25 mouse cellular contexts compared by ENCODE assay signal in the genomic region with DNA sequence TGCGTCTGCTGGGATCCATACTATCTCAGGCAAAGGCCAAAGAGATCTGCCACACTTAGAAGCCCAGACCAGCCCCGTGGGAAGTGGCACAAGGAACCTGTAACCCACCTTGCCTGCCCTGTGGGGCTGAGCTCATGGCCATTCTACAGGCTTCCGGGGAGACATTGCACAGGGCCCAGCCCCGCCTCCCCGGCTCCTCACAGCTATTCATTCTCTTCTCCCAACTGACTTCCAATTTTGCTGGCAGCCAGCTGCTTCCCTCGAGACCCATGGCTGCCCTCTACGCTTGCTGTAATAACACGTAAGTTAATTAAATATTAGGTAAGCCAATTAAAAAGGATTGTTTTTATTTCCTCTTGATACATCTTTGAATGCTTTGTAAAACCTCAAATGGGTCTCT. TPM values are rescaled to one million over a fixed set of nuclear protein-coding genes. Genes with fewer than 3 reads are reported as not detected.
A peak's percentile ranks its signal among the peaks of the same experiment; 100 is the strongest.
DNase-seq lines count a peak whose midpoint lies in the region; ATAC-seq and TF ChIP-seq lines count a peak whose summit lies in the region.
"Had no signal": no experiment of that assay in that cellular context is flagged by ENCODE, and none has a peak within 500 bp of the region (broad histone marks: within the 10 kb centered on the region; RNA-seq: fewer than 3 reads in every experiment).

No protein-coding gene starts in this region.

- peak; percentile 24 for DNase-seq in embryonic facial prominence, embryonic 14.5 days (ENCODE audit: low spot score)
- DNase-seq in embryonic facial prominence, embryonic 10.5 days (ENCODE audit: low spot score) = no peak
- no peak for DNase-seq in hindbrain, embryonic 14.5 days (ENCODE audit: low spot score)
- DNase-seq in hindbrain, postnatal 0 days (ENCODE audit: low spot score) = no peak
- DNase-seq in MN1 (ENCODE audit: low spot score) = peak; percentile 36
- no peak for DNase-seq in spleen, postnatal 36 days (ENCODE audit: low spot score in 2 of 2)
- DNase-seq: adrenal gland, postnatal 10 days; B cell, adult 2 months; cerebellum, adult 11 months; cerebellum, adult 8-10 months; cerebellum, postnatal 14 days; embryo, embryonic 11 days; gastrocnemius, postnatal 36 days; heart, adult 11 months; heart, postnatal 36 days had no signal

- peak; percentile 66; the same call in 1 of the 2 replicates for ATAC-seq in embryonic facial prominence, embryonic 14.5 days (ENCODE audit: low read depth)
- ATAC-seq in hindbrain, embryonic 14.5 days (ENCODE audit: low FRiP score) = peak; percentile 26; the same call in 1 of the 2 replicates
- ATAC-seq in hindbrain, postnatal 0 days = no peak
- peak; percentile 28; the same call in 1 of the 2 replicates for ATAC-seq in neural tube, embryonic 15.5 days (ENCODE audit: low FRiP score)
- ATAC-seq: CD4-positive, CD25-positive, alpha-beta regulatory T cell, adult 4 months; intestine, embryonic 16.5 days had no signal

- no peaks in the 10 kb centered on the region for H3K9me3 ChIP-seq in embryonic facial prominence, embryonic 14.5 days (ENCODE audit: control insufficient read depth, low read length)
- H3K9me3 ChIP-seq in embryonic facial prominence, embryonic 10.5 days = no peaks in the 10 kb centered on the region
- H3K9me3 ChIP-seq in hindbrain, embryonic 14.5 days (ENCODE audit: control insufficient read depth, low read length) = no peaks in the 10 kb centered on the region
- H3K9me3 ChIP-seq in hindbrain, postnatal 0 days (ENCODE audit: low read length) = no peaks in the 10 kb centered on the region
- no peaks in the 10 kb centered on the region for H3K9me3 ChIP-seq in neural tube, embryonic 15.5 days (replicated peaks)
- H3K9me3 ChIP-seq: embryonic facial prominence, embryonic 12.5 days; heart, embryonic 13.5 days; hindbrain, embryonic 12.5 days had no signal

- no peak overlapping the region for H3K4me2 ChIP-seq in embryonic facial prominence, embryonic 14.5 days (ENCODE audit: low read depth, low read length)
- H3K4me2 ChIP-seq in hindbrain, embryonic 14.5 days (replicated peaks) = no peak overlapping the region
- H3K4me2 ChIP-seq in hindbrain, postnatal 0 days (ENCODE audit: low read depth, low read length) = no peak overlapping the region
- H3K4me2 ChIP-seq in neural tube, embryonic 15.5 days = no peak overlapping the region
- H3K4me2 ChIP-seq: embryonic facial prominence, embryonic 12.5 days; heart, embryonic 13.5 days; hindbrain, embryonic 12.5 days had no signal

- no peak overlapping the region for H3K9ac ChIP-seq in embryonic facial prominence, embryonic 14.5 days (ENCODE audit: low read depth, low read length)
- H3K9ac ChIP-seq in hindbrain, embryonic 14.5 days = no peak overlapping the region
- H3K9ac ChIP-seq in hindbrain, postnatal 0 days (replicated peaks; ENCODE audit: low read length) = no peak overlapping the region
- no peak overlapping the region for H3K9ac ChIP-seq in neural tube, embryonic 15.5 days (replicated peaks)
- H3K9ac ChIP-seq: embryonic facial prominence, embryonic 12.5 days; heart, embryonic 13.5 days; hindbrain, embryonic 12.5 days had no signal

- H3K27ac ChIP-seq in embryonic facial prominence, embryonic 14.5 days (replicated peaks; ENCODE audit: low read depth, low read length) = no peak overlapping the region
- no peak overlapping the region for H3K27ac ChIP-seq in embryonic facial prominence, embryonic 10.5 days (replicated peaks)
- no peak overlapping the region for H3K27ac ChIP-seq in hindbrain, embryonic 14.5 days
- no peak overlapping the region for H3K27ac ChIP-seq in hindbrain, postnatal 0 days
- H3K27ac ChIP-seq in neural tube, embryonic 15.5 days (replicated peaks) = 0 out of 2 replicates have a peak overlapping the region, but pooled peaks have one; percentile 24
- H3K27ac ChIP-seq: embryonic facial prominence, embryonic 12.5 days; heart, embryonic 13.5 days; hindbrain, embryonic 12.5 days had no signal

- no peaks in the 10 kb centered on the region for H3K4me1 ChIP-seq in embryonic facial prominence, embryonic 14.5 days (ENCODE audit: control insufficient read depth, insufficient read depth, low read length)
- no peaks in the 10 kb centered on the region for H3K4me1 ChIP-seq in embryonic facial prominence, embryonic 10.5 days
- no peaks in the 10 kb centered on the region; the same call in 1 of the 2 replicates for H3K4me1 ChIP-seq in hindbrain, embryonic 14.5 days (replicated peaks; ENCODE audit: control insufficient read depth, insufficient read depth, low read length)
- no peaks in the 10 kb centered on the region for H3K4me1 ChIP-seq in hindbrain, postnatal 0 days (ENCODE audit: insufficient read depth, low read length)
- peaks cover 4% of the 10 kb centered on the region; the same call in 1 of the 2 replicates for H3K4me1 ChIP-seq in neural tube, embryonic 15.5 days
- H3K4me1 ChIP-seq: embryonic facial prominence, embryonic 12.5 days; heart, embryonic 13.5 days; hindbrain, embryonic 12.5 days had no signal

- no peak for TF ChIP-seq CTCF in hindbrain, postnatal 0 days (IDR thresholded peaks at IDR 0.05; ENCODE audit: low read depth)

- no peaks in the 10 kb centered on the region for H3K27me3 ChIP-seq in embryonic facial prominence, embryonic 14.5 days (replicated peaks; ENCODE audit: control insufficient read depth, insufficient read depth, low read length)
- H3K27me3 ChIP-seq in embryonic facial prominence, embryonic 10.5 days (replicated peaks; ENCODE audit: low read depth, poor library complexity, severe bottlenecking) = no peaks in the 10 kb centered on the region
- H3K27me3 ChIP-seq in hindbrain, embryonic 14.5 days (ENCODE audit: control insufficient read depth, insufficient read depth, low read length) = no peaks in the 10 kb centered on the region
- no peaks in the 10 kb centered on the region for H3K27me3 ChIP-seq in hindbrain, postnatal 0 days (ENCODE audit: insufficient read depth, low read length)
- no peaks in the 10 kb centered on the region for H3K27me3 ChIP-seq in neural tube, embryonic 15.5 days (replicated peaks)
- H3K27me3 ChIP-seq: embryonic facial prominence, embryonic 12.5 days had no signal

- no peaks in the 10 kb centered on the region for H3K36me3 ChIP-seq in embryonic facial prominence, embryonic 14.5 days (ENCODE audit: control insufficient read depth, insufficient read depth, low read length)
- no peaks in the 10 kb centered on the region for H3K36me3 ChIP-seq in embryonic facial prominence, embryonic 10.5 days (replicated peaks)
- H3K36me3 ChIP-seq in hindbrain, embryonic 14.5 days (replicated peaks; ENCODE audit: control insufficient read depth, insufficient read depth) = no peaks in the 10 kb centered on the region
- H3K36me3 ChIP-seq in hindbrain, postnatal 0 days (ENCODE audit: insufficient read depth, low read length) = no peaks in the 10 kb centered on the region
- no peaks in the 10 kb centered on the region for H3K36me3 ChIP-seq in neural tube, embryonic 15.5 days
- H3K36me3 ChIP-seq: embryonic facial prominence, embryonic 12.5 days; G1E; heart, embryonic 13.5 days; hindbrain, embryonic 12.5 days had no signal

- H3K4me3 ChIP-seq in embryonic facial prominence, embryonic 14.5 days (ENCODE audit: low read depth, low read length) = no peak overlapping the region
- no peak overlapping the region for H3K4me3 ChIP-seq in embryonic facial prominence, embryonic 10.5 days
- H3K4me3 ChIP-seq in hindbrain, embryonic 14.5 days (replicated peaks; ENCODE audit: low read length) = no peak overlapping the region
- H3K4me3 ChIP-seq in hindbrain, postnatal 0 days (ENCODE audit: low read length) = no peak overlapping the region
- H3K4me3 ChIP-seq in neural tube, embryonic 15.5 days (replicated peaks) = no peak overlapping the region
- H3K4me3 ChIP-seq: embryonic facial prominence, embryonic 12.5 days; heart, embryonic 13.5 days; hindbrain, embryonic 12.5 days had no signal

- 61% methylated on average over 8 of the region's 8 CpGs for WGBS in embryonic facial prominence, embryonic 14.5 days
- 65% methylated on average over 8 of the region's 8 CpGs for whole genome bisulfite sequencing in embryonic facial prominence, embryonic 10.5 days
- WGBS in hindbrain, embryonic 14.5 days = 49% methylated on average over 8 of the region's 8 CpGs
- 44% methylated on average over 8 of the region's 8 CpGs for WGBS in hindbrain, postnatal 0 days
- 32% methylated on average over 8 of the region's 8 CpGs for WGBS in neural tube, embryonic 15.5 days

RNA-seq across cellular contexts. Expression of gene Rsph14, which starts 5.9 kb away (rescaled TPM):
- 0.39 and 2.4 TPM in 2 replicates for polyA plus RNA-seq in embryonic facial prominence, embryonic 14.5 days (2014; fragmentation: Nextera tagmentation; extraction: Ambion mirVana)
- not detected in 2 replicates for polyA plus RNA-seq in embryonic facial prominence, embryonic 10.5 days (2016; fragmentation: Nextera tagmentation; extraction: Ambion mirVana)
- 0.20 and 0.50 TPM in 2 replicates for polyA plus RNA-seq in hindbrain, embryonic 14.5 days (2014; fragmentation: Nextera tagmentation; extraction: Ambion mirVana)
- 1.7 TPM in 1 of 2 replicates, not detected in the other for total RNA-seq in hindbrain, postnatal 0 days (2014; rRNA removed)
- 0.43 and 0.46 TPM in 2 replicates for polyA plus RNA-seq in hindbrain, postnatal 0 days (2015; fragmentation: Nextera tagmentation; extraction: Ambion mirVana)
- polyA plus RNA-seq in neural tube, embryonic 15.5 days (2015; fragmentation: Nextera tagmentation; extraction: Ambion mirVana) = 0.46 and 0.58 TPM in 2 replicates
- total RNA-seq: common myeloid progenitor, adult 5-6 weeks; gastrocnemius, adult 8-10 months; gastrocnemius, postnatal 36 days; heart, postnatal 36 days had no signal
- polyA plus RNA-seq: CD4-positive, CD25-positive, alpha-beta regulatory T cell, adult 4 months; embryonic facial prominence, embryonic 12.5 days; G1E; heart, embryonic 13.5 days; heart, postnatal 0 days; intestine, embryonic 16.5 days had no signal

RNA-seq across cellular contexts. Expression of gene Rab36, which starts 10.4 kb away (rescaled TPM):
- polyA plus RNA-seq in embryonic facial prominence, embryonic 14.5 days (2014; fragmentation: Nextera tagmentation; extraction: Ambion mirVana) = 6.7 and 8.7 TPM in 2 replicates
- polyA plus RNA-seq in embryonic facial prominence, embryonic 10.5 days (2016; fragmentation: Nextera tagmentation; extraction: Ambion mirVana) = 10.5 and 13.1 TPM in 2 replicates
- 14.5 and 17.0 TPM in 2 replicates for polyA plus RNA-seq in hindbrain, embryonic 14.5 days (2014; fragmentation: Nextera tagmentation; extraction: Ambion mirVana)
- total RNA-seq in hindbrain, postnatal 0 days (2014; rRNA removed) = 16.7 and 17.7 TPM in 2 replicates
- 25.3 TPM in 2 replicates for polyA plus RNA-seq in hindbrain, postnatal 0 days (2015; fragmentation: Nextera tagmentation; extraction: Ambion mirVana)
- polyA plus RNA-seq in neural tube, embryonic 15.5 days (2015; fragmentation: Nextera tagmentation; extraction: Ambion mirVana) = 16.7 and 17.4 TPM in 2 replicates
- polyA plus RNA-seq: G1E had no signal

RNA-seq across cellular contexts. Expression of gene Bcr, which starts 33.9 kb away (rescaled TPM):
- 6.7 and 8.1 TPM in 2 replicates for polyA plus RNA-seq in embryonic facial prominence, embryonic 14.5 days (2014; fragmentation: Nextera tagmentation; extraction: Ambion mirVana)
- 8.1 and 9.1 TPM in 2 replicates for polyA plus RNA-seq in embryonic facial prominence, embryonic 10.5 days (2016; fragmentation: Nextera tagmentation; extraction: Ambion mirVana)
- 19.6 and 24.0 TPM in 2 replicates for polyA plus RNA-seq in hindbrain, embryonic 14.5 days (2014; fragmentation: Nextera tagmentation; extraction: Ambion mirVana)
- total RNA-seq in hindbrain, postnatal 0 days (2014; rRNA removed) = 54.4 and 61.4 TPM in 2 replicates
- 10.1 and 10.5 TPM in 2 replicates for polyA plus RNA-seq in hindbrain, postnatal 0 days (2015; fragmentation: Nextera tagmentation; extraction: Ambion mirVana)
- polyA plus RNA-seq in neural tube, embryonic 15.5 days (2015; fragmentation: Nextera tagmentation; extraction: Ambion mirVana) = 13.9 and 15.6 TPM in 2 replicates
- polyA plus RNA-seq: G1E had no signal

RNA-seq across cellular contexts. Expression of gene Gnaz, which starts 59.5 kb away (rescaled TPM):
- 3.8 and 4.2 TPM in 2 replicates for polyA plus RNA-seq in embryonic facial prominence, embryonic 14.5 days (2014; fragmentation: Nextera tagmentation; extraction: Ambion mirVana)
- polyA plus RNA-seq in embryonic facial prominence, embryonic 10.5 days (2016; fragmentation: Nextera tagmentation; extraction: Ambion mirVana) = 5.1 TPM in 2 replicates
- polyA plus RNA-seq in hindbrain, embryonic 14.5 days (2014; fragmentation: Nextera tagmentation; extraction: Ambion mirVana) = 66.8 and 77.7 TPM in 2 replicates
- 166 and 178 TPM in 2 replicates for total RNA-seq in hindbrain, postnatal 0 days (2014; rRNA removed)
- polyA plus RNA-seq in hindbrain, postnatal 0 days (2015; fragmentation: Nextera tagmentation; extraction: Ambion mirVana) = 88.3 and 99.9 TPM in 2 replicates
- 70.2 and 87.5 TPM in 2 replicates for polyA plus RNA-seq in neural tube, embryonic 15.5 days (2015; fragmentation: Nextera tagmentation; extraction: Ambion mirVana)
- polyA plus RNA-seq: CD4-positive, CD25-positive, alpha-beta regulatory T cell, adult 4 months had no signal

Comparison
In these comparisons a context has a peak if more than half of its experiments do, and no peak if none do; other contexts are left out.
1. DNase-seq: peak in embryonic facial prominence, embryonic 14.5 days (single experiment) and MN1 (single experiment); none in embryonic facial prominence, embryonic 10.5 days (single experiment), hindbrain, embryonic 14.5 days (single experiment), hindbrain, postnatal 0 days (single experiment) and spleen, postnatal 36 days (0 of 2).